Mouse (Mus musculus): ENCODE data around the gene Ppm1m.
"Not testable (repeated sequence)": the region's sequence is repeated elsewhere in the genome, so short reads cannot be mapped to it uniquely, and the experiment has no call there.

Ppm1m gene

DNA sequence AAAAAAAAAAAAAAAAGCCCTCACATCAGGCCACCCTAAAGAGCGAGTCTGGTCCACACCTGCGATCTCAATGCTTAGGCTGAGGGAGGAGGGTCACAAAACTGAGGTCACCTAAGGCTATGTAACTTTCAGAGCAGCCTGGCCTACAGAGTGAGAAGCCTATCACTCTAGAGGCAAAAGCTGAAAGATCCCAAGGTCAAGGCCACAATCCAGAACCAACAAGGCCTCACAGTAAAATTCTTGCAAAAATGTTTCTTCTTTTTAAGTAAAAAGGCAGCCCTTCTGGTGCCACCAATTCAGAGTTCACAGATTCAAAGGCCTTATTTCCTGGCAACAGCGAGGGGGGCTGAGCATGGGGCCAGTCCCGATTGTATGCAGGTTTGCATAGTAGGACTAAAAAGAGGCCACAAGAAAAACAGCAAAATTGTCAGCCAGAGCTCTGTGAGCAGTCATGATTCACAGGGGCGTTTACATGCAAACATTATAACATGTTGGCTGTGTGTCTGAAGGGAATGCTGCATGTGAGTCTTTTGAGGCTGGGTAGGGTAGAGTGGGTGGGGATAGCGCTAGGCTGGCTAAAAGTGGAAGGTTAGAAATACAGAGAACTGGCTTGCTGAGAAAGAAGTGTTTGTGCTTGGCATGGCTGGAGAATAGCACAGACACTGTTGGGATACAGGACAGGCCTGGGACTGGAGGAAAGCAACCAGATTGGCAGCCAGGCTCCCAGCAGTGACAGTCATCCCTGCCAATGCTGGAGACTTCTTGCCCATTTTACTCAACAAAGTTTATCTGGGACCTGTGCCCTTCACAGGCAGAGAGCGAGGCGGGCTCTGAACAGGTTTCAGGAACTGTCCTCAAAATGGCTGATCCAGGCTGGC is 5.4 kb downstream of the Ppm1m start:
- no peak for DNase-seq (ENCODE audit: low read depth, low spot score)

DNA sequence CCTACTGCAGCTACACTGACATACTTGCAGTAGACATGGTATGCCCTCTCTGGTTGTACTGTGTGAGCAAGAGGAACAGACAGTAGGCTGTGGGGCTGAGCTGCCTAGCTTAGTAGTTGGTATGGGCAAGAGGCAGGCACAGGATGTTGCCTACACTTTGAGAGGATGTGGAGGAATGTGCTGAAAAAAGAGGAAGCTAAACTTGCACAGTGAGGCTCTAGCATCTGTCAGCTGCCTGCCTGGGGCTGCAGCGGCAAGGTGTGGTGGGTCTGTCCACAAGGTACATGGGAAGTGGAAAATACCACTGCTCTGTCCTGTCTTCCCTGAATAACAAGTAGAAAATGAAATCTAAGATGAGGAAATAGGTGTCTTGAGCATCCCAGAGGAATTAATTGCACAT is 6.5 kb downstream of the Ppm1m start:
- DNase-seq (ENCODE audit: low read depth, low spot score): no peak

DNA sequence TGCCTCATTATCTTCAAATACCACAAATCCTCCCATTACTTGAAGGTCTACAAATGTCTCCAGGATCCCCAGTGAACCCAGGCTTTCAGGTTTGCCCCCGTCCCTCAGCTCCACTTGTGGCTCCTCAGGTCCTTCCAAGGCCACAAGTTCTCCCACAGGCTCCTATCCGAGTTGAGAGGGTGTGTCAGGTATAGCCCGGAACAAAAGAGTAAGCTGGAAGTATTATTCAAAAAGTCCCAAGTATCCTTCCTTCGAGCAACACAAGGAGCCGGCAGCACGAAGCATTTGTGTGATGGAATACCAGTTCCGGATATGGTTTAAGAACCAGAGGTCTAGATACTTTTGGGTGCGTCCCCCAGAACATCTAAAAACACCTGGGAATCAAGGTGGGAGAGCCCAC is 7.5 kb downstream of the Ppm1m start:
- no peak for DNase-seq (ENCODE audit: low read depth, low spot score)

DNA sequence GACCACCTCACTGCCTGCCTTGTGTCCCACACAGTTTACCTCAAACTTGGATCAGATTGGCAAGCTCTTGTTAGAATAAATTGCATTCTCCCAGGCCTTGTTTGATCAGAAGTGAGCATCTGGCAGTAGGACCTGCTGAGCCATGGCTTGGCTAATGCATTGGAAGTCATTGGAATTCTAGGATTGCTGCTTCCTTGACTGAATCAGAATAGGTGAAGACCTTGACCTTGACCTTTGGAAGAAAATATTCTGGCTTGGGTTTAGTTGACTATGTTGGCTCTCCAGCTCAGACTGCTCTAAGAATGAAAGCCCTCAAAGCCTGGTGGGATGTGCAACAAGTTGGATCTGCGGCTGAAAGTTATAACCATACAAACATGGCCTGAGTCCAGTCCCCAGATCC is 8.2 kb downstream of the Ppm1m start:
- peak; percentile 49 for DNase-seq (ENCODE audit: low read depth, low spot score)

DNA sequence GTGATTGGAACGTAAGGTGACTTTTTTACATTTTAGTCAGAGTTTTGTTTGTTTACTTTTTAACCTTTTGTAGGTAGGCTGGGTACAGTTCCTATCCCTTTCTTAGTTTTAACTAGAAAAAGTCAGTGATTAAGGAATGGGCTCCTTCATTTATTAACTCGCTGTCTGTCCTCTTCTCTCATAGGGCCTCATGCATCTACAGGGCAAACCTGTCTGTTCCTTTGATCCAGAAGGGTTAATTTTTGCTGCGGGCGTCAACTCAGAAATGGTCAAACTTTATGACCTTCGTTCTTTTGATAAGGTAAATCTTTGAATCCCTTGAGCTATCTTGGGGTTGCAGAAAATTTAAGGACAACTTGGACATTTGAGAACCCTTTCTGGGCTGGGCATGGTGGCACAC is 15.6 kb downstream of the Ppm1m start:
- DNase-seq (ENCODE audit: low read depth, low spot score): no peak

DNA sequence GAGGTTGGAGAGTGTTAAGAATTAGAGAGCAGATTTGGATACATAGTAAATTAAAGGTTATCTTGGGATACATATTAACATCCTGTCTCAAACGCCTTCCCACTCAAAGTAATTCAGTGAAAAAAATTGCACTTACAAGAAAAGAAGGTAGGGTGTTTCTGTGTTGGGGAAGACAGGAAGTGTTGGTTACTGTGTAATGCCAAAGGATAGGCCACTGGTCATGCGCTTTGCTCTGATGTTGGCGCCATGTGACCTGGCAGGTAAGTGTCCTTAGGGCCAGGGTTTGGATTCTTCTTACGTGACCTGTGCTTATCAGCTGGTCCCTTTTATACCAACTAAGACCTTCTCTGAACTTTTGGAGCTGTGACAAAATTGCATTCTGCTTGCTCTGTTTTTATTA is 17.4 kb downstream of the Ppm1m start:
- DNase-seq (ENCODE audit: low read depth, low spot score): no peak

DNA sequence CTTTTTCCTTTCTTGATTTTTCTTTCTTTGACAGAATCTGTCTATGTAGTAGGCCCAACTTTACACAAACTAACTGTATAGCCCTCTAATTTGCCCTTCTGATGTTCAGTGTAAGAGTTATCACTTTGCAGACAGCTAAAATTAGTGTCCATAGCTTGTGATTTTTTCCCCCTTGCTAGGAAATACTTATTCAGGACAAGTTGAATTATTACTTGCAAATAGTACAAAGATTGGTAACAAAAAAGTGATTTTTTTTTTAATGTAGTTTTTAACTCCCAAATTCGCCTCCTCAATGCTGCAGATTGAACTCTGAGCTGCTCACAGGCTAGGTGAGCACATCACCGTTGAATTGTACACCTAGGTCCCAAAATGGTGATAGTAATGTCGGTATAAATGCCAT is 19.6 kb downstream of the Ppm1m start:
- DNase-seq (ENCODE audit: low read depth, low spot score): no peak

DNA sequence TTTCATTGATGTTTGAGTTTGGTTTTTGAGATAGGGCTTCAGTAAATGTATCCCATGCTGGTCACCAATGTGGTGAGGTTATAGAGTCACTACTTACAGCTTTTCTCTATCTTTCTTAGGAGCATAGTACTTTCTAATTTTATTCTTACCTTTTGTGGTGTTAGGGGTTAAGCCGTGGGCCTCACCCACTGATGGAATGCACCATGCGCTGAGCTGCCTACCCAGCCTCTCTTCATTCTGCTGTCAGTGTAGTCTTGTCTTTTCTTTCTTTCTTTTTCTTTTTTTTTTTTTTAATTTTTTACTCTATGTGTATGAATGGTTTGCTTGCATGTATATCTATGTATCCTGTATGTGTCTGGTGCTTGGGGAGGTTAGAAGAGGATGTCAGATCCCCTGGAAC is 20.1 kb downstream of the Ppm1m start:
- DNase-seq (ENCODE audit: low read depth, low spot score): no peak

DNA sequence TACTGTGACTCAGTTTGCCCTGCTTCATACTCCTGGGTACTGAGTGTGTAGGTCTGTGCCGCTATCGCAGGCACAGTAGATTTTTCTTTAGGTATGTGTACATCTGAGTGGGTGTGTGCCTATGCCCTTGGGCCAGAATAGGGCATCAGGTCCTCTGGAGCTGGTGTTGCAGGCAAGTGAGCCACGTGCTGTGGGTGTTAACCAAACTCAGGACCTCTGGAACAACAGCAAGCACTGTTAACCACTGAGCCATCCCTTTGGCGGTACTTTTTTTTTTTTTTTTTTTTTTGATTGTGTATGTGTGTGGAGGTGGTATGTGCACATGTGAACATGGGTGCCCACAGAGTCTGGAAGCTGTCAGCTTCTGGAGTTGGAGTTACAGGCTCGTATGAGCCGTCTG is 21.7 kb downstream of the Ppm1m start:
- peak; percentile 63 for DNase-seq (ENCODE audit: low read depth, low spot score)

DNA sequence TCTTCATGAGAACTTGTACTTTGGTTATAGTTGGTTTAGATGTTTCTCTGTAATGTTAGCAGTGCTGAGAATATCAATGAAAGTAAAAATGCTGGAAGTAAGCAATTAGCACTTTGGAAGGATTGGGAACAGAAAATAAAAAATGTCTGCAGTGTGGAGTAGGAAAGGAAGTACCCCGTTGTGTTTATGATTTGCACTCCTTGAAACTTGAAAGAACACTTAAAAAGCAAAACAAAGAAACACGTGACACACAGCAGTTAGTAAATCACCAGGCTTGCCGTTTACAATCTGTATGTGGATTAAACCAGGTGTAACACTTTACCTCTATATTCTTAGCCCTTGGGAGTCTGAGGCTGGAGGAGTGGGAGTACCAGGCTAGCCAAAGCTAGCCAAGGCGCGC is 22.8 kb downstream of the Ppm1m start:
- no peak for DNase-seq (ENCODE audit: low read depth, low spot score)

DNA sequence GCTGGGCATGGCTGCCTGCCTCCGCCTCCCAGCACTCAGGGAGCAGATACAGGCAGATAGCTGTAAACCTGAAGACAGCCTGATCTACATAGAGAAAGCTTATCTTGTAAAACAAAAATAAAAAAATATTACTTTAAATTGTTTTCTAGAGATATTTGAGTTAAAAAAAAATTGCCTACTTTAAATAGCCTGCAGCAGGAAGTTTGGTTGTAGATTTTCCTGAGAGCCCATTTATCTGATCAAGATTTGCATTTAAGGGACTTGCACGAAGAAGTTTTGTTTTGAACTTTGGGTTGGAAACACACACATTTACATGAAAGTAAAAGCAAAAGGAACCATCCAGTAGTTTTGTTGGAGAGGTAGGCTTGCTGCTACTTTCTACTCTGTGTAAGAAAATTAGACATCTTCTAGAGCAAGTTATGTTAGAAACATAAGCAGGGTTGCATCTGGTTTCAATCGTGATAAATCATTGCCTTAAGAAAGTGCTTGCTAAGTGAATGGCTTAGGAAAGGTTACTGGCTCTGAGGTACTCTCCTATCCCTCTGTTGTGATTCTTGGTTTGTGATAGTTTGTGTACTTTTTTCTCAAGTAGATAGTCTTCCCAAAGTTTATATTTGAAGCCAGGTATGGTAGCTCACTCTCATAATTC is 23.9 kb downstream of the Ppm1m start:
- DNase-seq (ENCODE audit: low read depth, low spot score): no peak

DNA sequence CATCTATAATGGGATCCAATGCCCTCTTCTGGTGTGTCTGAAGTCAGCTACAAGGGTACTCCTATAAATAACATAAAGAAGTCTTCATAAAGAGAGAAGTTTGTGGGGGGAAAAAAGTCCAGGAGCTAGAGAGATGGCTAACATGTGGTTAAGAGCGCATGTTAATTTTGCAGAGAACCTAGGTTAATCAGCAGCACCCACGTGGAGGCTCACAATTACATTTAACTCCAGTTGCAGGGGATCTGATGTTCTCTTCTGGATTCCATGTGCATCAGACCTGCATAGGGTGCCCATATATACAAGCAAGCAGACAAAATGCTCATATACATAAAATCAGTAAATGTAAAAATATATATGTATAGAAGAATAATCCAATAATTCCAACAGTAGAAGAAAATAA is 26.2 kb downstream of the Ppm1m start:
- no peak for DNase-seq (ENCODE audit: low read depth, low spot score)

DNA sequence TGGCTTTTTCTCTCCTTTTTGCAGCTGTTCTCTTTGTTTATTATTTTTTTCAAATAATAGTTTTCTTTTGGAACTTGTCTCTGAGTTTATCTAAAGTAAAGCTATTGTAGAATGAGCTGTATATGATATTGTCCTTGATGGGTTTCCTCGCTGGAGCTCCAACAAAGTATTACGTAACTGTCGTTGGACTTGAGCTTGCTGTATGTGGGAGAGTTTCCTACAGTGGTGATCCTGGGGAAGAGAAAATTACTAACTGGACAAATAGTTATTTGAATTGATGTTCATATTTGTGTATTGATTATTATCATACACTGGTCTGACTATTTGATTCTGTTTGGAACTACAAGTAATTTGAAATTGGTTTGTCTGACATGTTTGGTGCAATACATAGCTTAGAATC is 27.0 kb downstream of the Ppm1m start:
- no peak for DNase-seq (ENCODE audit: low read depth, low spot score)

DNA sequence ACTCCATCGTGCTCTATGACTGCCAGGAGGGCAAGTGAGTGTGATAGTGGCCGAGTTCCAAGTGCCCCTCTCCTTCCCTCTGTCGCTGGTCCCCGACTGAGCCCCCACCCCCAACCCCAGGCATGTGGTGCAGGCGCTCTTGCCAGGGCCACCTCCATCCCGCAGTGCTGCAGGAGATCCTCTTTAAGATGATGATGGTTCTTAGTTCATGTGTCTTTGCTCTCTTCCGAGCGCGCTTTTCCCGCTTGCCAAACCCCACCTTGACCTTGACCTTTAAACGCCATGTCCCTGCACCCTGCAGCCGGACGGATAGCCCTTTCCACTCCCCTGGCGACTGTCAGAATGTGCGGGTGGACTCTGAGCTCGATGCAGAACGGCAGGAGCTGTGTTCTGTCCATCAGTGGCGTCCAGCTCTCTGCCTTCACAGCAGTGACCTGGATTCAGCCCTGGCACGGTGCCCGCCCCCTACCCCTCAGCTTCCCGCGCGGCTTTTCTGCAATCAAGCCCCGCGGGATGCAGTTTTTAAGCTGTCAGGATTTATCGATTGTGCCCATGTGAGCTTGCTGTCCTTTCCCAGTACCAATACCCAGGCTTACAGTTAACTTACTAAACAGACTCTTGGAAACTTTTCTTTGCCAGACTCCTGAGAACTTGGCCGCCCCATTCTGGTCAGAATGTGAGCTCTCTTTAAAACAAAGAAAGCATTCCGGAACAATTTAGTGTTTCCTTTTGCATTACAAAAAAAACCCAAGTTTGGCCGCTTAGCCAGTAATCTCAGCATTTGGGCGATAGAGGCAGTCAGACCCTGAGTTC is 28.0 kb downstream of the Ppm1m start:
- DNase-seq (ENCODE audit: low read depth, low spot score): peak; percentile 85

DNA sequence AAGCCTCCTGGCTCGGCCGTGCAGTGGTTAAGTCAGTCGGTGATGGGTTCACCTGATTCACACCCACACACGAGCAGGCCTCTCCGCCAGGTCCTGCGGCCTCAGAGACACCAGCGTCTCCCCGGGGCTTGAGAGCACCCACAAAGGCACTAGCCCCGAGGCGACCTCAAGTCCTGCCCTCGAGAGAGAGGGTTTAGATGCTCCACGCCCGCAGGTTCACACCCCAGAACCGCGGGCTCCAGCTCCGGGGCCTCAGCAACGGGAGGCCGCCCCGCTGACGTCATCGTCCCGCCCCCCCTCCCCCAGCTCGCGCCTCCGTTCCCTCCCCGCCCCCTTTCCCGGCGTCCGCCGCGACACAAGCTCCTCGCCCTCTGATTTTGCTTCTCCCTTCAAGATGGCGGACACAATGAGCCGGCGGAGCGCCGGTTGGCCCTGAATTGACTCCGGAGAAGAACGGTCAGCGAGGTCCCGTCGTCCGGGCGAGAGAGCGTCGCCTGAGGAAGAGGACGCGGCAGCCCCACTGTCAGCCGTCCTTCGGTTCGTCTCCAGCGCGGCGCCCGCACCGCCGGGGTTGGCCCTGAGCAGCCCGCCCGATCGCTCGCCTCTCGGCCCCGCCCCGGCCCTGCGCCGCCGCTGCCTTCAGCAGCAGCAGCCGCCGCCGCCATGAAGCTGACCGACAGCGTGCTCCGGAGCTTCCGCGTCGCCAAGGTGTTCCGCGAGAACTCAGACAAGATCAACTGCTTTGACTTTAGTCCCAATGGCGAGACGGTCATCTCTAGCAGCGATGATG is 28.8 kb downstream of the Ppm1m start, which contains the start of gene Wdr82:
Gene Wdr82, plus strand, starts transcription at position 373 of the 790 bp plus-strand sequence.
- DNase-seq (ENCODE audit: low read depth, low spot score): peak; percentile 91

DNA sequence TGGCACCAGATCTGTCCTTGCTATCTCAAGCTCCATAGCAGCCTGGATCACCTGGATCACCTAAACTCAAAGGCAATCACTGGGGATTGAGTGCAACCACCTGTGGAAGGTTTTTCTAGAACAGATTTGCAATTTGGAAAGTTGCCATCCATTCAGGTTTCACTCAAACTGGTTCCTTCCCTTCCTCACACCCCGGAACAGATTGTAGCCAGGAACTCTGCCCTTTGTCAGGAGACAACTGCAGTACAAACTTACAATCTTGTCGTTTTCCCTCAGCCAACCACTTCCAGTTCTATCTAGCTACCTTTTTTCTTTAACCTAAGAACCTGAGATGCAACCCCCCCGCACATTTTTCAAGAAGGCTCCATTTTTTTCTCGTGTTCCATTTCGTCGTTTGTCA is 29.6 kb downstream of the Ppm1m start:
- no peak for DNase-seq (ENCODE audit: low read depth, low spot score)

DNA sequence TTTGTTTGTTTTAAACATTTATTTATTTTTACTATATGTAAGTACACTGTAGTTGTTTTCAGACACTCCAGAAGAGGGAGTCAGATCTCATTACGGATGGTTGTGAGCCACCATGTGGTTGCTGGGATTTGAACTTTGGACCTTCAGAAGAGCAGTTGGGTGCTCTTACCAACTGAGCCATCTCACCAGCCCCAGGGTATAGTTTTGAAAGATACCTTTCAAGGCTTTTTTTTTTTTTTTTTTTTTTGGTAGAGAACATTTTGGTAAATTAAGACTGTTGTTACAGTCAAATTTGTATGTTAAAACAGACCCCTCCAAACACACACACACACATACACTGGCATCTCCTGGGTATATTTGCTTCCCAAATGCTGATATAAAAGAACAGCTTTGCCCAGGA is 30.5 kb downstream of the Ppm1m start:
- DNase-seq (ENCODE audit: low read depth, low spot score): not testable (repeated sequence)

DNA sequence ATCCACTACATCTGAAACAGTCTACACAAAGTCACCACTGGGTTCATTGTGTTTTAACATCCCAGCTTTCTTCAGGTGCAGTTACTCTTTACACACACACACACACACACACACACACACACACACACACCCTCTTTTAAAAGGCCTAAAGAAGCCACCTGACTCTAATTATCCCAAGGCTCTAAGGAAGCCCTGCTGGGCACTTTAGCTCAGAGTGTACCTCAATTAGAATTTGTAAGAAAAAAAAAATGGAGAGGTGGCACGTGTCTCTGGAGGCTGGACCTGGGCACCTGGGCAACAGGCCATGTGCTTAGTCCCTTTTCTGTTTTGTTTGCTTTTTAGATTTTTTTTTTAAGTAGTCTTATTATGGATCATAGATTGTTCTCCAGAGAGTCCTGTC is 31.8 kb downstream of the Ppm1m start:
- DNase-seq (ENCODE audit: low read depth, low spot score): peak; percentile 86

DNA sequence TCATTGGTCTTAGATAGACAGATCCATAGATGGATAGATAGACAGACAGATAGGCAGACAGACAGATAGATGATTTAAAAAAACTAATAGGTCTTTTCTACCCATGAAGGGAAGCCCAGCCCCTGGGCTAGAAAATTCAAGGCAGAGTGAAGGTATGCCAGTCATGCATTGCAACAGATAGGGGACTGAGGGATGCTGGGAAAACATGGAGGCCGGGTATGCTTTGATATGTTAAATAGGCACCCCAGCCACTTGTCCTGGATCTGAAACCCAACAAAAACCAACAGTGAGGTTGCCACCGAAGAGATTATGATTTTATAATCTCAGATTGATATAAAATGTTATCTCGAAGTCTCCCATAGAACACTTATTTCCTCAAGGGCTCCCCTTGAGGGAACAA is 32.3 kb downstream of the Ppm1m start:
- DNase-seq (ENCODE audit: low read depth, low spot score): peak; percentile 78

DNA sequence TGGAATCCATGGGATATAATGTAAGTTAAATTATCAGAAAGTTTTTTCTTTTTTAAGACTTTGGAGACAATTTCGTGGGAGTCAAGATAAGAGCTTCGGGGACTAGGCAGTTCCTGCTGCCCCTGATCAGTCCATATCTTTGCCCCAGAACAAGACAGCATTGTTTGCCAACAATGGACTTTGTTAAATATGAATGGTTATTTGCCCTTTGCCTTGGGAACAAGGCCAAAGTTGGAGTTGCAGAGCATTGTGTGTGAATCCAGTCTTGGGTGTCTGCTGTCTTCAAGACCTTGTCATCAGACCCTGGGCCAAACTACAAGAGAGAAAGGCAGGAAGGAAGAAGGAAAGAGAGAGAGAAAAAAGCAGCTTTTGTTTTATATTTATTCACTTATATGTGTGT is 32.8 kb downstream of the Ppm1m start:
- no peak for DNase-seq (ENCODE audit: low read depth, low spot score)

DNA sequence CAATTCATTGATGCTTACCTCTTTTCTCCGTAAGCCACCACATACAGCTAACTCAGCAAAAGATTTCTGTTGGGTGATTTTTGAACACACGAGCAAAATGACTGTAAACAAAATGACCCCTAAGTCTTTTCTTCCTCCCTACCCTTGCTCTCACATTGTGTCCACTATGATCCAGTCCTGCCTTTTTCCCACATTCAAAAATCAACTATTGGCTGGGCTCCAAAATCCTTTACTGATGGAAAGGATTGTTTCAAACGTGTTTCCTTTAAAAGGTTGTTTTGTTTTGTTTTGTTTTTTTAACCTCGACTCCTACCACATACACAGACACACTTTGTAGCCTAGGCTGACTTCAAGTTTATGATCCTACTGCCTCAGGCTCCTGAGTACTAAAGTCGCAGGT is 39.1 kb downstream of the Ppm1m start:
- no peak for DNase-seq (ENCODE audit: low read depth, low spot score)
